Mouse (Mus musculus) telencephalon, adult 2 months (tissue): ENCODE results near the gene Dnmt3a.
A peak's percentile ranks its signal among the peaks of the same experiment; 100 is the strongest.

Experiments used
- DNase-seq: peaks from one replicate; pipeline ENCODE4 v3.0.0-alpha.2; 2011; ENCODE audit warnings: low read depth, low spot score

The Dnmt3a gene

DNA sequence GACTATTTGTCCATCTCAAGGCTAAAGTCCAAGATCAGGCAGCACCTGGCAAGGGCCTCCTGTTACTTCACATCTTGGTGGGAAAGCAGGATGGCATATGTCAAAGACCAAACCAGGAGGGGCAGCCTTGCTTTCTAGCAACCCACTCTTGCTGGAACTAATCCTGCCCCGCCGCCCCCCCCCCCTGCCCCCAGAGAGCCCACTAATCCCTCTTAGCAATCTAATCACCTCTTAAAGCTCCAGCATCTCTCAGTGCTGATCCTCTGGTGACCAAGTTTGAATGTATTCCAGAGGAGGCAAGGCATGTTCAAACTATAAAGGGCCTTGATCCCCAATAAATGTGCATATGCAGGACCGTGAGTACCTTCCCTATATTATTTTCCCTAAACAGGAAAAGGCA is 18.8 kb upstream of the Dnmt3a start:
- no peak for DNase-seq

DNA sequence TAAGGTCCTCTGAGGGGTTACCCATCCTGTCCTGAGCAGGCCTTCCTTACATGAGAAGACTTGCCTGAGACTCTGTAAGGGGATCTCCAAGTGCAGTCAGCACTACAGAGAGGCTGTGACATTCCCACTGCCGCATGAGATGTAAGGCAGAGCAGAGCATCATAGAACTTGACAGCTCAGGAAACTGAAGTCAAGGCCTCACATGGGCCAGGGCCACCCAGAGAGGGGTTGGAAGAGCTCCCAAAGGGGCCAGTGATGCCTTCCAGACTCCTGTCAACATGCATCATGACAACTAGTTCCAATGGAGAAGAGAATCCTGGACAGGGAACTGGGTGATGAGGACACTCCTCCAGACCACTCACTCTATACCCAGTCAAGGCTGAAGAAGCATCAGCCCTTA is 18.3 kb upstream of the Dnmt3a start:
- DNase-seq, result no peak

DNA sequence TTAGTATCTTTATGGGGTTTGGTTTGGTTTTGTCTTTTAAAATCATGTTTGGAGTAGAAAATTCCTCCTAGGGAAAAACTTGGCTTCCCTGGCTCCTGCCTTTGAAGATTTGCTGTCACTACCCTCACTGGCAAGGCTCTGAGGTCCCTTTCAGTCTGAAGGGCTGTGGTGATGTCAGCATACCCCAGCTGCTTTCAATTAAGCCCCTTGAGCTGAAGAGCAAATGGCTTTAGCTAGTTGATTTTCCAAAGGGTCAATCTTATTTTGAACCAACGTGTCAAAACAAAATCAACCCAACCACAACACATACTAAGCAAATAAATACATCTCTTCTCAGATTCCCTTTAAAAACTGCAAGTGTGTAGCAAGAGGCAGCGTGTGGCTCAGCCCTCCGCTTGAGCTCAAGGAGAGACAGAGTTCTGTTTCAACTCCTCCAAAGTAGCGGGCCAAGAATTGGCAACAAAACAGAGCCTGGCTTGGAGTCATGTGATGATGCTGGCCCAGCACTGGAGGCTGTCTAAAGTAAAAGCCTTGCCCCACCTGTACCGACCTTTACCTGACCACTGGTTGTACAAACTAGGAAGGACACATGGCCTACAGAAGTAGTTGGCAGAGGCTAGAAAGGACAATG is 17.3 kb upstream of the Dnmt3a start:
- no peak for DNase-seq

DNA sequence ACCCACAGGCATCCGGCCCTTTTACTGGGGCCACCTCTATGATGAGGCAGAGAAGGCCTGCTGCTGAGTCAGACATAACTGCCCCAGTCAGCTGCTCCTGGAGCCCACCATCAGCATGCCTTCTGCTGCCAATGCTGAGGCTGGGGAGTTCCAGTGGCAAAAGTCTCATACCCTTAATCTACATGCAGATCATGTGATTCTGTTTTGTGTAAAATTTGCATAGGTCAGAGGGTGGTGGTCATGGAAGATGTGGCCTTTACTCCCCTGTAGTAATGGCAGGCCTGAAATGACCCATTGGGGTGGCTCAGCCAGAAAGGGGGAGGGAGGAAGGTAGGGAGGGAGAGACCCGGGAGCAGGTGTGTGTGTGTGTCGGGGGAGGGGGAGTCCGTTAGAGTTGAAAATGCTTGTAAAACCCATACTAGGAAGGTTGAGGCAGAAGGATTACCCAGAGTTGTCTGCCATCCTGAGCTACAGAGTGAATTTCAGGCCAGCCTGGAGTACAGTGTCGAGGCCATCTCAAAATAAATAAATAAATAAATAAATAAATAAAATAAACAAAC is 16.1 kb upstream of the Dnmt3a start:
- no peak for DNase-seq

DNA sequence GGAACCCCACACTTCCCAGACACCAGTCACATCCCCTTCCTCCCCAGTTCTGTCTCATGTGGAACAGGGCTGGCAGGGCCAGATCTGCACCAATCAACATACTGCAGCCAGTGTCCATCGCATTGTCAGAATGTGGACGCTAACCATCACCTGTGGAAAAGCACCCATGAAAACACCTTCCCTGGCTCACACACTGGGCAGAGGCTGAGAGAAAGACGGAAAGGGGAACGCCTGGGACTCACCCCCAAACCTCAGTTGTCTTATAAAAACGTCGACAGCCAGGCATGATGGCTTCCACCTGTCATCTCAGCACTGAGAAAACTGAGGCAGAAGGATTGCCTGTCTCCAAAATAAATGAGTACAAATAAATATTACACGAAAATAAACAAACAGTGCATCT is 14.6 kb upstream of the Dnmt3a start:
- DNase-seq, result no peak

DNA sequence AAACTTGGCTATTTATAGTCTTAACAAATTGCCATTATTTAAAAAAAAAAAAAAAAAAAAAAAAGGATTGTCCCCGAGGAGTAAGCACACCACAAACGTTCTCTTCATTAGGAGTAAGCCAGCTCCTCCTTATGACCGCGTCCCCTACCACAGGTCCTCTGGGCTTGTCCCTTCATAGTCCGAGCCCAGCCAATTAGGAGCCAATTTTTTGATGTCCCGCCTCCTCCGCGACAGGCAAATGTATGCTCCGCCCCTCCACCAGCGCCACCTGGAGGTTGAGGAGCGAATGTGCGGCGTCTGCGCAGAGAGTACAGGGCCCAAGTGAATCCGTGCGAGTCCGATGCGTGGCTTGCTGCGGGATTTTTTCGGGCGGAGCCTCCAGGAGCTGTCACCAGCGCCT is 14.1 kb upstream of the Dnmt3a start:
- DNase-seq, result peak; percentile 93

DNA sequence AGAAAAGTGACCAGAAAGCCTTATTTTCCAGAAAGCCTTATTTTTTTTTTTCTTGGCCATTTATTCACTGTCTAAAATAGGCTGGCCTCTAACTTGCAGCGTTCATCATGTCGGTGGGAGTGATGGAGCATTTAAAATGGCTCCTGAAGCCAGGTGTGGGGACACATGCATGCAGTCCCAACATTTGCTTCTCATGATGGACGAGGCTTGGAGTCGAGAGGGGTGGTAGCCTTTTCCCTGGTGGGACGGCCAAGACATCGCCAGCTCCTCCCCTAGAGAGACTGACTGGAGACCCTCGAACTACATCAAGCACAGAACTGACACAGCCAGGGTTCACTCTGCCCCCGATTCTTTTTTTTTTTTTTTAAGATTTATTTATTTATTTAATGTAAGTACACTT is 13.6 kb upstream of the Dnmt3a start:
- no peak for DNase-seq

DNA sequence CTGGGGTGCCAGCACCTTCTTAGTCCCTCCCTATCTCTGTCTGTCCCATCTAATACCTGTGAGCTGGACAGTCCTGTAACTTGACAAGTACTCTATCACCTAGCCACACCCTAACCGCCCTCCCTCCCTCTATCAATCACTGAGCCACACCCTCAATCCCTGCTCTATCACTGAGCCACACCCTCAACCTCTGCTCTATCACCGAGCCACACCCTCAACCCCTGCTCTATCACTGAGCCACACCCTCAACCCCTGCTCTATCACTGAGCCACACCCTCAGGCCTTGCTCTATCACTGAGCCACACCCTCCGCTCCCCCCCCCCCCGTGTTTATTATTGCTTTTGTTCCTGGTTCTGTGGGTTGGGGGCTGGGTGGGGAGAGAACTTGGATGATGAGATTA is 10.2 kb upstream of the Dnmt3a start:
- DNase-seq, result no peak

DNA sequence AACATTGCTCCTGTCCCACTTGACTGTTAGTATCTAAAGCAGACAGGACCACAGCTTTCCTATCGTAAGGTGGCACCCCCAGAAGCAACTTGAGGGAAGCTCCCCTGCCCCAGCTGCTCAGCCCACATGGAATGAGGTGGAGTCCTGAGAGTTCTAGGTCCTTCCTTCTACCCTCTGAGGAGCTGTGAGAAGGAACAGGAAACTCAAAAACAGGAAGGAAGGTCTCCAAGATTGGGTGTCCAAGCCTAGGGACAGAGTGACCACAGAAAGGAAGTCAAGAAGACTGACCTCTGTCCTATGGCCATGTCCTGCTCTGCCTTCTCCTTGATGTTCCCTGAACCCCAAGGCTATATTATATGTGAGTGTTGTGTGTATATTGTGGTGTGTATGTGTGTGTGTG is 6.3 kb upstream of the Dnmt3a start:
- no peak for DNase-seq

DNA sequence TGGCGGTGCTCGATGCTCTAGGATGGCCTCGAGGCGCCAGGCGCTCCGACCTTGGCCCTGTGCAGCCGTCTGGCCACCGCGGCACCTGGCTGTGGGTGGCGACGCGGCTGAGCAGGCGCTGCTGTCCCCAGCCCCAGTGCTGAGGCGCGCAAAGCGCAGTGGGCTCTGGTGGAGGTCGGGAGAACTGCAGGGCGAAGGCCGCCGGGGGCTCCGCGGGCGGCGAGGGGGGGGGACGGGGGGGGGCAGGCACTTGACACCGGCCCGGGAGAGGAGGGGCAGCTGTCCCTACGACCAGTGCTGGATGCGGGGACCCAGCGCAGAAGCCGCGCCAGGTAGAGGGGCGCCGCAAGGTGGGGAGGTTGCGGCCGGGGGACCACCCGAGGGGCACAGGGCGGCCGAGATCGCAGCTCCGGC is 471 bp downstream of the Dnmt3a start:
- DNase-seq, result no peak

DNA sequence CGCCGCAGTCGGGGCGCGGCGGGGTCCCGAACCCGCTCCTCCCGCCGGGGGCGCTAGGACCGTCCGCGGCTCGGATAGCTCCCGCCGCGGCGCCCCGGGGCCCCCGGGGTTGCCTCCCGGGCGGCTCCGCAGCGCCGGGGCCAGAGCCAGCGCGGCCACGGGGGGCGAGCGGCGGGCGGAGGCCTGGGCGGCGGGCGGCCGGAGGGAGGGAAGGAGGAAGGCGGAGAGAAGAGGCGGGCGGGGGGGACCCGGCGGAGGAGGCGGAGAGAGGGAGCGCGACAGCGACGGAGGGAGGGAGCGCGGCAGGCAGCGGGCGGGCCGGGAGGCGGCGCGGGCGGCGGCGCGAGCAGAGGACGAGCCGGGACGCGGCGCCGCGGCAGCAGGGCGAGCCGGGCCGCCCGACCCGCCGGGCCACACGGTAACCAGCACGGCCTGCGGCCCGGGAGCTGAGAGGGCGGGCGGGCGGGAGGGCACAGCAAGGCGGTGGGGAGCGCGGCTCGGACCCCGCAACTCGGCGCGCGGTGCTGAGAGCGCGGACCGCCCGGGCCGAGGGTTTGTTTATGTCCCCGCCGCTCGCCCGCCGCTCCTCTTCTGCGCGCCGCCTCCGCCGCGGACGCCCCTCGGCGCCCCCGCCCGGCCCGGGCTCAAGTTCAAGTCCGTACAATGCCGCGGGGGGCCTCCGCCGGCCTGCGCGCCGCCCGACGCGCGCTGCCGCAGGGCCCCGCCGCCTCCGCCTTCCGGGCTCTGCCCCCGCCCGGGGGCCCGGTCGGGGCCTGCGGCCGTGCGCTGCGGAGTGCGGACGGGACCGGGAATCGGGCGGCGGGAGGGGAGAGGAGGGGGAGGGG is 1.1 kb downstream of the Dnmt3a start:
- no peak for DNase-seq

DNA sequence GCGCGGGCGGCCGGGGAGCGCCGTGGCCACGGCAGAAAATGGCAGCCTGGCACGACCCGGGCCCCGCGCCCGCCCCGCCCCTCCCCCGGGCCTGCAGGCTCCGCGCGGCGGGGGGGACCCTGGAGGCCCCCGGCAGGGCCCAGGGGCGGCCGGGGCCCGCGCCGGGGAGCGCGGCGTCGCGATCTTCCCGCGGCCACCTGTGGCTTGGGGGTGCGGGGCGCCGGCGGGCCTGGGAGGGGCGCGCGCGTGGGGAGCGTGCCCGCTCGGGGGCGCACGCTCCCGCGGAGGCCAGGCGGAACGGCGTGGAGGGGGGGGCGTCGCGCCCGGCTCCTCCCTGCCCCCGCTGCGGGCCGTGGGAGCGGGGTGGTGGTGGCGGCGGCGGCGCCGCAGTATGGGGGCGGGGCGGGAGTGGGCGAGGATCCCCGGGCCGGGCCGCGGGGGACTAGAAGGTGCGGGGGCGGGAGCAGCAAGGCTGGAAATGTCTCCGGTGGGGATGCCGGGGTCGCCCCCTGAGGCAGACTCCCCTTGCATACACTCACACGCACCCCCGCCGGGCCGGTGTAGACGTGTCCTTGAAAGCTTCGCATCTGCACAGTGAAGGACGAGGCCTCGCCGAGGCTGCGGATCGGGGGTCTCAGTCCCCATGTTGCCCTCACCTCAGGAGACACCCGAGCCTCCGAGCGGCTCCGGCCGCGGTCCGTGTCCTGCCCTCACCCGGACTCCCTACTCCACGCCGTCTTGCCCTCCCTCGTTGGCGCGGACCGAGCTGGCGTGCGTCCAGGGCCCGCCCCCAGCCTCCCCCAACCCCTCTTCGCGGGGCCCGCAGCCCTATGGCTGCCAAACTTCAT is 2.0 kb downstream of the Dnmt3a start:
- DNase-seq, result no peak

DNA sequence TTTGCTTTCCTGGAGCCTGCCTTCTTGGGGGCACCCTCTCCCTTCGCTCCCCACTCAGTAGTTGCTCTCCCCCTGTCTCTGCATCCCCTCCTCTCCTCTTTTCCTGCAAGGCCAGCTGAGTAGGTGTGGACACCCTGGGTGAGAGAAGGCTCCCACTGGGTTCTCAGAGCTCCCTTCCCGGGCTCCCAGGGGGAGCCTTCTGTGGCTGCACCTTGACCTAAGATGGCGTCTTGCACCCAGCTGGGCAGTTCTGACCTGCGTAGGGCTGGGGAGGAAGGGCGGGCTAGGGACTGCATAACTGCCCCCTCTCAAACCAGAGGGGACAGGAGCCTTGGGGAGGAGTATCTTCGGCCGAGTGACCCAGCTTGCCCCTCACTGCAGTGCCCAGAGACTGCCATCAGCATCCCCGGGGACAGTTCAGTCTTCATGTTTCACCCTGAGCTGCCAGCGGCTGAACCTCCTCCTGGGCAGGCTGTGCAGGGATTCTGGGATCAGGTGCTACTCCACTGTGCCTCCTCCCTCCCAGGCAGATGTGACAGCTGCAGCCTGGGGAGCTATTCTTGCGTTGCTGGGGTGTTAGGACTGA is 2.7 kb downstream of the Dnmt3a start:
- DNase-seq, result no peak

DNA sequence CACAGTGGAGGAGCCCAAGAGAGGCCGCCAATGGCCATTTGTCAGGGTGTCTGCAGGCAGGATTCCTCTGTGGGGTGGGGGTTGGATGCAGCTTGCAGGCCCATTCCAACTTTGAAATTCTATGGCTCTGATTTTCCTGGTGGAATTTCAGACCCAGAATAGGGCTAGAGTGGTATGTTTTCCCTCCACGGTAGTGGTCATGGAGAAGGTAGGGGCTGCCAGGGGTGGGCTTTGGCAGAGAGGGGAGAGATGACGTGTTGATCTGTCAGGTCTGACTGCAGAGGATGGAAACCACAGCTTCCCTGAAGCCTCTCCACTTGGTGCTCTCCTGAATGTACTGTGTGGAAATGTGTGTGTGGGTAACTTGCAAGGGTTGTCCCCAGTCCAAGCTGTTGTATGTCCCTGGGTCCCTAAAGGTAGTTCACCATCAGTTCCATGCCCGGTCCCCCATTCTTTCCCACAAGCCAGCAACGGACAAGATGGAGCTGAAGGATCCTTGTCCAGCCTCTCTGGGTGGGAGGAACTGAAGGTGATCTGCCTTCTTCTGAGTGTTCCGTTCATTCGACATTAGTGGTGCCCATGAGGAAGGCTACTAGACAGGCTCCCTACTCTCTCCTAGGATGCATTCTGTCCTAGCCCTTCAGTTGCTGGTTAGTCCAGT is 3.8 kb downstream of the Dnmt3a start:
- no peak for DNase-seq

DNA sequence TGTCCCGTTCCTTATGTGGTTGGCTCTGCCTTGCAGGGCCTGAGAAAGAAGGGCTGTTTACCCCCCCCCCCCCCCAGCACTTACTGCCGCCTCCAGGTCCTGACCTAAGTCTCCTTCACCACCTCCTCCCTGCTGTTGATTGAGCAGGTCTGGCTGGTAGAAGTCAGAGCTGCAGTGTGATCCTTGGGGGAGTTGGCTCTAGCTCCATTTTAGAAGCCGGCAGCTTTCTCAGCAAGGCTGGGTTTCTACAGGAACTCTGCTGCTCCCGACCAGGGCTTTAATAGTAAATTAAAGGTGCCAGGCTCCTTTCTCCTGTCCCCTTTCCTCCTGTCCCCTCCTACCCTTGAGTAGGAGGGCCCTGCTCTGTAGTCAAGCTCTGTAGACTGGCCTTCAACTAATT is 4.6 kb downstream of the Dnmt3a start:
- DNase-seq, result no peak

DNA sequence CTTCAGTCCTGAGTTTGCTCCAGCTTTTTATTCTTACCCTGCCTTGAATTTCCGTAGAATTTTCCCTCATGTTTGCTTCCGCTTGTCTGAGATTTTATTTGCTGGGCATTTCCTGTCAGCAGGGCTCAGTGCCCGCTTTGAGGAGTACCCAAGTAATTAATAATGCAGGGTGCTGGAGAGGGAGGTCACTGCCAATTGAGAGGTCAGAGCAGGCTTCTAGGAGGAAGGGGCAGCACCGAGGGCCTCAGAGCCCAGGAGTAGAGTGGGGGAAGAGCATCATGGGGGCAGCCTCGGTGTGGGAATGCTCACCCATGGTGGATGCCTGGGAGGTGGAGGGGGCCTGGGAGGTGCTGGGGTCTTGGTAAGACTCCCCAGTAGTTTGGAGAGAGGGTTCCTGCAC is 5.8 kb downstream of the Dnmt3a start:
- no peak for DNase-seq

DNA sequence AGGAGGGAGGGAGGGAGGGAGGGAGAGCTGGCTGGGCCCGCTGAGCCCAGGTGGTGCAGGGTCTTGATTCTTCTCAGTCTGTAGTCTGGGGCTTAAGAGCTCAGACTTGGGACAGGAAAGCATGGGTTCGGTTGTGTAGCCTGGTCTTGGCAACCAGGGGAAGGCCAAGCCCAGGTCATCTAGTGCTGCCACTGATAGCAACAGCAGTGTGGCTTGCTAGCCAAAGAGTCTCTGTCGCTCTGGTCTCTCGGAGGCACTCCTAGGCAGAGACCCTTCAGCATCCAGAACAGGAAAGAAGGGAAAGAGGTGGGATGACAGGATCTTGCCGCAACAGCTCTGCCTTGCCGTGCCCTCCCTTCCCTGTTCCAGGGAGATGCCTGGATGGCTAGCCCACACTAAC is 6.4 kb downstream of the Dnmt3a start:
- DNase-seq, result no peak

DNA sequence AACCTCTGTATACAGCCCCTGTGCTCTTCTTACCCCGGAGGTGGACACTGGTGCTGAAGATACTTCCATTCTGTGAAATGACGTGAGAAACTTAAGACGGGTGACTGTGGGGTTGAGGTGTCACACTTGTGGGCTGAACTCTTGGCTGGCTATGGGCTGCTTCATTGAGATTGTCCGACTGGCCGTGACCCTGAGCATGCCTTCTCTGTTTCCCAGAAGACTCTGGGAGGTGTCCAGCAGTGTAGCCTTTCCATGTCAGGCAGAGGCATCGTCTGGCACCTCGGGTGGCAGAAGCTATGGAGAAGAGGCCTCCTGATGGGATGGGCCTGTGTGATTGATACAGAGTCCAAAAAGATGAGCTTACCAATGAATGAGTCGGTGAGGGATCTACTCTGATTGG is 7.3 kb downstream of the Dnmt3a start:
- DNase-seq, result no peak

DNA sequence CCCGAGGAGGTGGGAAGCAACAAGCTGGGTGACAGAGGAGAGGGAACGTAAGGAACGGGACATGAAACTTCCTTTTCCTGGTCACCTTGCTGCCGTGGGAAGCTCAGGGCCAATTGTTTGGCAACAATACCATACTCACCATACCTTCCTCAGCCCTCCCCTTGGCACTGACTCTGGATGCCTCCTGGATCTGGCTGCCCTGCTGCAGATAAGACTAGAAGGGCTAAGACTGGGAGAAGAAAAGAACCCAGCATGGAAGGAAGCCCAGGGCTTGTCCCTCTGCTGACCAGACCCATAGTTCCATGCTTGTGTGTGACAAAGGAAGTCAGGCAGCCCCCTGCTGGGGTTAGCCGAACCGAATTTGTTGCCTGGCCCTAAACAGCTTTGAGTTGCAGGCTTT is 9.6 kb downstream of the Dnmt3a start:
- no peak for DNase-seq

DNA sequence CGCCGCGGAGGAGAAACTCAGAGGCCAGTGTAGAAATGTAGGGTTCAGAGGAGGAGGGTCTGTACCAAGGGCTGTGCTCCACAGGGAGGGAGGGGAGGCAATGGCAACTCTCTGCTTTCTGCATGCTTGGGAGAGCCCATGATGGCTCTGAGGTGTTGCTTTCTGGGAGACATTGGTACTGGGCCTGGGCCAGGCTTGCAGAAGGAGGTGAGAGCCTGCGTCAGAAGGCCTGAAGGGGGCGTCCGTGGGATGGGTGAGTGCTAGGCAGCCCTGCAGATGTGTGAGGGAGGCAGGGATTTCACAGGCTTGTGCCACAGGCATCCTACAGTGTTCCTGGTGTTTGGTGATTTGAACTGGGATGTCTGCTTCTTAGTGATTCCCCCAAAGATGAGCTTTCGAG is 11.2 kb downstream of the Dnmt3a start:
- DNase-seq, result peak; percentile 72

DNA sequence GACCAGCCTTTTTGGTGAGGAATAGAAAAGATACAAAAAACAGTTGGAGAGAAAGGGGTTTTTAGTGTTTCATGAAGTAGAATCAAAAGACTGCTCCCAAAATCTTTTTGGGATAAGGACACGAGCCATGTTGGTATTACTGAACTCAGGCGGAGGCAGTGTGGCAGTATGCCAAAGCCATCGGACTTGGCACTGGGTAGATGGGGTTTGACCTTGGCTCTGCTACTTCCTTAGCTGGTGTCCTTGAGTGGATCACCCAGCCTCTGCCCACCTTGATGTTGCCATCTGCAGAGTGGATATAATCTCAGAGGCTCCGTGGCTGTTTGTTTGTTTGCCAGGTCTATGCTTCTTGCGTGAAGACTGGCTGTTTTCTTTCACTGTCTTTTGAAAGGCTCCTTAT is 11.8 kb downstream of the Dnmt3a start:
- no peak for DNase-seq
